Mouse (Mus musculus) megakaryocyte, adult 5-6 weeks (primary cell): ENCODE data around the gene Vmn1r167. TPM values are rescaled to one million over a fixed set of nuclear protein-coding genes. Genes with fewer than 3 reads are reported as not detected.
"Not testable (repeated sequence)": the region's sequence is repeated elsewhere in the genome, so short reads cannot be mapped to it uniquely, and the experiment has no call there.

Experiments used
- ATAC-seq: 2 replicates; pipeline ENCODE4 v1.8.0; 2016; ENCODE audit warnings: mild to moderate bottlenecking, inconsistent platforms; ENCODE audit not compliant: poor library complexity, severe bottlenecking
- total RNA-seq, 2 experiments: library from RNA; stranded (forward) in 1 of 2; stranded (reverse) in 1 of 2; fragments of 153-499, 151-499 nt in 1 of 2; fragments of 221-1000, 200-1000 nt in 1 of 2; gene quantifications; 2 replicates each; pipeline versions ENCODE4 v1.2.3 to v1.2.4; 2015 to 2017

Gene Vmn1r167
- total RNA-seq (2015) (not detected in 2 replicates), total RNA-seq (2017) (not detected in 2 replicates)

GRCm38 (mm10) chr7:23507106-23507505 lies at the start of gene Vmn1r167:
TSS of gene Vmn1r167 (minus strand) at chr7:23507206.
- not testable (repeated sequence) for ATAC-seq

GRCm38 (mm10) chr7:23539432-23539831 lies 32.4 kb upstream of the Vmn1r167 start, which contains the start of gene Vmn1r168:
TSS of gene Vmn1r168 (plus strand) at chr7:23539732.
- ATAC-seq: not testable (repeated sequence)

- not testable (repeated sequence) for ATAC-seq
Observed at GRCm38 (mm10) chr7:23472886-23473285, 34.1 kb downstream of the Vmn1r167 start.

DNA sequence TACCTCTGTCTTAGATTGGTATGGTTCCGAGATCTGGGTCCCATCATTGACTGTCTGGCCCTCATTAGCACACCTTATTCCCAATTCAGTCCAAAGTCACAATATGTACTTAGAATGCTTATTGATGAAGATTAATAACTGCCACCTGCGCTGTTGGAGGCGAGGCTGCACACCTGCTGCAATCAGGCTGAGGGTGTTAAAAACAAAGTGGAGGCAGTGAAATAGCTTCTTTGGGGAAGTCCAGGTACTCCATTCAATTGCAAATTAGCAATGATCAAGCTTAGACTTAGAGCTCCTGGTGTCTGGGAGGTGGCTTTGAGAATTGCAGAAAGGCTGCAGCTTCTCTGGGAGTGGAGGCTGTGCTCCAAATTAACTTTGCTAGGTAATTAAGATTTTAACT lies 36.2 kb downstream of the Vmn1r167 start:
- not testable (repeated sequence) for ATAC-seq

- ATAC-seq: not testable (repeated sequence)
Observed at GRCm38 (mm10) chr7:23470201-23470600, 36.8 kb downstream of the Vmn1r167 start.

Other genes with a start within 250 kb of the Vmn1r167 start
- gene Gm6902, start 228.3 kb downstream of the Vmn1r167 start, total RNA-seq (2015): not detected in 2 replicates
- not detected in 2 replicates for gene Gm6902, start 228.3 kb downstream of the Vmn1r167 start, total RNA-seq (2017)
- gene Nlrp4e, start 206.0 kb downstream of the Vmn1r167 start, total RNA-seq (2015): not detected in 2 replicates
- gene Nlrp4e, start 206.0 kb downstream of the Vmn1r167 start, total RNA-seq (2017): not detected in 2 replicates
- gene Nlrp5, start 121.3 kb downstream of the Vmn1r167 start, total RNA-seq (2015): not detected in 2 replicates
- gene Nlrp5, start 121.3 kb downstream of the Vmn1r167 start, total RNA-seq (2017): not detected in 2 replicates
- gene Vmn1r168, start 32.5 kb upstream of the Vmn1r167 start, total RNA-seq (2015): not detected in 2 replicates
- gene Vmn1r168, start 32.5 kb upstream of the Vmn1r167 start, total RNA-seq (2017): not detected in 2 replicates
- not detected in 2 replicates for gene Vmn1r169, start 68.3 kb upstream of the Vmn1r167 start, total RNA-seq (2015)
- not detected in 2 replicates for gene Vmn1r169, start 68.3 kb upstream of the Vmn1r167 start, total RNA-seq (2017)
- not detected in 2 replicates for gene Vmn1r170, start 99.0 kb upstream of the Vmn1r167 start, total RNA-seq (2015)
- gene Vmn1r170, start 99.0 kb upstream of the Vmn1r167 start, total RNA-seq (2017): not detected in 2 replicates
- gene Vmn1r171, start 123.5 kb upstream of the Vmn1r167 start, total RNA-seq (2015): not detected in 2 replicates
- gene Vmn1r171, start 123.5 kb upstream of the Vmn1r167 start, total RNA-seq (2017): not detected in 2 replicates
- not detected in 2 replicates for gene Vmn1r172, start 151.1 kb upstream of the Vmn1r167 start, total RNA-seq (2015)
- not detected in 2 replicates for gene Vmn1r172, start 151.1 kb upstream of the Vmn1r167 start, total RNA-seq (2017)
- not detected in 2 replicates for gene Vmn1r173, start 193.5 kb upstream of the Vmn1r167 start, total RNA-seq (2015)
- not detected in 2 replicates for gene Vmn1r173, start 193.5 kb upstream of the Vmn1r167 start, total RNA-seq (2017)
- gene Vmn1r174, start 245.1 kb upstream of the Vmn1r167 start, total RNA-seq (2015): not detected in 2 replicates
- not detected in 2 replicates for gene Vmn1r174, start 245.1 kb upstream of the Vmn1r167 start, total RNA-seq (2017)